Mouse (Mus musculus): ENCODE results near the gene Sord.

The Sord gene

DNA sequence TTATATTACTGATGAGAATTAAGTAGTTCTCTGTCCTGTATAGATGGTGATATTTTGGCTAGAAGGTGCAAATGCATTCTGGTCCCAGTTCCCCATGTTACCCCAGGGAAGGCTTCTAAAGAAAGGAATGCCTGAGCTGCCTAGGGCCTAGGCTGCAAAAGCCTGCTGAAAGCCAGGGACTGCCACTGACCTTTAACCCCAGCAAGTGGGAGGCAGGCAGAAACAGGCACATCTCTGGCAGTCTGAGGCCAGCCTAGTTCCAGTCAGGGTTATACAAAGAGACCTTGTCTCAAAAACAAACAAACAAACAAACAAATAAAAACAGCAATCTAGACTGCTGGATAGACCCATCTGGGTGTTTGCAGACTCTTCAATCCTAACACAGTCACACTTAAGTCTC is 6.2 kb downstream of the Sord start:
- DNase-seq: no peak

DNA sequence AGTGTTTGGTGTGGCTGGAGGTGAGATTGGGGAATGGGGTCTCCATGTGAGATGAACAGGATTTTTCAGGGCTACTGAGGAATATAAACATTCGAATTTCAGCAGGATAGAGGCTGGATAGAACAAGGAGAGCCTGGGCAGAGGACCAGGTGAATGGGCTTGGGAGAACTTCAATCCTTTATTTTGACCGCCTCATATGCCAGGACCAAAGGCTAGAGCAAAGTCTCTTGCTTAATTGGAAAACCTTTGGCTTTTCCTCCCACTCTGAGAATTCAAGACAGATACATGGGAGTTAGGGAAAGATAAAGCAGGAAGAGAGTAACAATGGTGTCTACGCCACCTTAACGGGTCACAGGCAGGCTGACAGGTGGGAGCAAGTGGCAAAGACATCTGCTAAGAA is 6.7 kb downstream of the Sord start:
- DNase-seq: no peak

DNA sequence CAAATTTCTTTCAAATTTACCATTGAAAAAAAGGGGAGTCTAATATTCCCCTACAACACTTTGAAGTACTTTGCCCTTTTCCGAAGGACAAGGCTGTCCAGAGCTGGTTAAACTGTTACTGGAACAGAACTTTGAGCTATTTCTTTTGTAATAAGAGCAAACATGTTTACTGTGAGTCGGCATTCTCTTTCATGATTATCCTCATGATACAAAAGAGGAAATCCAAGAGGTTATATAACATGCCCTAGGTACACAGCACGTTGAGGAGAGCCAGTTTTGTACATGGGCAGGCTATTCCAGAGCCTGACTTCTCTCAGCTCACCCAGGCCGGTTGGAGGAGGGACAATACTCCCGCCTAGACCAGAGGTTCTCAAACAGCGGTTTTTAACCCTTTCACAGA is 7.4 kb downstream of the Sord start:
- DNase-seq: peak; percentile 20

DNA sequence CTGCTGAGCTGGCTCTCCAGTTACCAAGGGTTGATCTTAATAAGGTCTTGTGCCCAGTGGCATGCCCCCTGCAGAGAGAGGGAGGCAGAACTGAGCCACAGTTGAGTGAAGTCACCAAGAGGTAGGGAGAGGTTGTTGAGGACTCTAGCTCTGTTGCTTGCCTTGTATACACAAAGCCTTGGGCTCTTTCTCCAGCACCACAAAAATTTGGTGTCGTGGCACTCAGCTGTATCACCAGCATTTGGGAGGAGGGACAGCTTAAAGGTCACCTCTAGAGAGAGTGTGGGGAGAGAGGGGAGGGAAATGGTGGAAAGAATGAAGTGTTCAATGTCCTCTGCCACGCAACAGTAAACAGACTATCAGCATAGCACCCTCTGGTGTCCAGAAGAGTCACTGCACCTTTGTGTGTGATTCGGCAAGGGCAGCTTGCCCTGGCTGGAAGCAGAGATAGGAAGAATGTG is 9.2 kb downstream of the Sord start:
- peak; percentile 70 for DNase-seq

DNA sequence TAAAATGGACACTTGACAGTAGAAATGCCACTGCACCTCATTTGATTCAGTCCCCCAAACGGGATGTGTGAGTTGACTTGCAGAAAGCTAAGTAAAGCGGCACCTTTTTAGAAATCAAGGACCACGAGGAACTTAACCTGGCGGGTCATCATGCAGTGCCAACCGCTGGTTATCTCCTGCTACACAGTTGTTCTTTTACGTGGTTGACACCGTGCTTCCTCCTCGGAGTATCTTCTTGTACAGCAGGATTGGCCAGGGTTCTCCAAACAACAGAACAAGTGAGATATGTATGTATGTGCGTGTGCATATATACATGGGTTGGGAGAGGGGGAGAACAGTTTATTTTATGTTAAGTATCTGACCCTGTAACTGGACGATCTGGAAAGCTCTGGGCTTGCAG is 13.2 kb downstream of the Sord start:
- no peak for DNase-seq

DNA sequence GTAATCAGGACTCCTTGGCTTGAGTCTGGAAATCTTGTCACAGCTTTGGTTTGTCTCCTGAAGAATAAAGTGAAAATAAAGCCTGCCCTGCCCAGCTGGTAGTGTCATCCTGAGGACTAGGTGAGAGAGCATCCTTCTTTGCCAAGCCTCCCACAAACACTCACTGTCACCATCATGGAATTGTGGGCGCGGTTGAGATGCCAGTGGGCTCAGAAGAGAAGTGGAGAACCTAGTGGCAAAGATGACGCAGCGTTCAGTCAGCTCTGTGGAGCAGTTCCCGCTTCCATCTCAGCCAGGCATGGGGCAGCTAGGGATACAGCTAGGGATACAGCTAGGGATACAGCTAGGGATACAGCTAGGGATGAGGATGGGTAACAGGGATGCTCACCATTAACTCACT is 21.4 kb downstream of the Sord start:
- DNase-seq: no peak

DNA sequence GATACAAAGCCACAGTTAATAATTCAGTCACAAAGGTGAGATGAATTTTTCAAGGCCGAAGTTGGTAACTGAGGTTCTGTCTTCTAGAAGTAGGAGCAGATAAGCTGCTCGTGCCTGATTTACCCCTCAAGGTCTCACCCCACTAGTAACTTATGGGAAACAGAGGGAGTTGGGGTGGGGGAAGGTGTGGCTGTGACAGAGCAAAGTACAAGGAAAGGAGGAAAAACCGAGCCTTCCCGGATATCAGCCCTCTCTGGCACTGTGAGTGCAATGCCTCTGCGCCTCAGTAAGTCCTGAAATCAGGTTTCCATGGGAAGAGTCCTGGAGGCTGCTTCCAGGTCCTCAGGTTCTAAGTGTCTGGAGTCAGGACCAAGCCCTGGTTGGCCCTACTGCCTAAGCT is 26.2 kb downstream of the Sord start:
- DNase-seq: no peak

DNA sequence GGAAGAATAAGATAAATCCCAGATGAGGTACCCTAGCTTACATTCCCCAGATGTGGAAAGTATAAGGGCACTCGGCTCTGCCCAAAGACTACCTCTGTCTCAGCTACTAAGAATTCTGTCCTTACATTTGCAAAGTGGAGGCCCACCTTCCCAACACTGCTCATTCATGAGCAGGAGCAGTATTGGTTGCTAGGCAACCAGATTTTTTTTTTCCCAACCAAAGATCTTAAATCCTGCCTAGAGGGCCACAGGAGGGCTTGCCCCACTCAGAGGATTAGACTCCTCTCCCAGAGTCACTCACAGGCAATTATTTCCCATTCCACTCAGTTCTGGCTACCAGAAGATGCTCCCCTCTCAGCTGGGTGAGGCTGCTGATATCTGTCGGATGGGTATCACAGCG is 30.1 kb downstream of the Sord start:
- DNase-seq: no peak

DNA sequence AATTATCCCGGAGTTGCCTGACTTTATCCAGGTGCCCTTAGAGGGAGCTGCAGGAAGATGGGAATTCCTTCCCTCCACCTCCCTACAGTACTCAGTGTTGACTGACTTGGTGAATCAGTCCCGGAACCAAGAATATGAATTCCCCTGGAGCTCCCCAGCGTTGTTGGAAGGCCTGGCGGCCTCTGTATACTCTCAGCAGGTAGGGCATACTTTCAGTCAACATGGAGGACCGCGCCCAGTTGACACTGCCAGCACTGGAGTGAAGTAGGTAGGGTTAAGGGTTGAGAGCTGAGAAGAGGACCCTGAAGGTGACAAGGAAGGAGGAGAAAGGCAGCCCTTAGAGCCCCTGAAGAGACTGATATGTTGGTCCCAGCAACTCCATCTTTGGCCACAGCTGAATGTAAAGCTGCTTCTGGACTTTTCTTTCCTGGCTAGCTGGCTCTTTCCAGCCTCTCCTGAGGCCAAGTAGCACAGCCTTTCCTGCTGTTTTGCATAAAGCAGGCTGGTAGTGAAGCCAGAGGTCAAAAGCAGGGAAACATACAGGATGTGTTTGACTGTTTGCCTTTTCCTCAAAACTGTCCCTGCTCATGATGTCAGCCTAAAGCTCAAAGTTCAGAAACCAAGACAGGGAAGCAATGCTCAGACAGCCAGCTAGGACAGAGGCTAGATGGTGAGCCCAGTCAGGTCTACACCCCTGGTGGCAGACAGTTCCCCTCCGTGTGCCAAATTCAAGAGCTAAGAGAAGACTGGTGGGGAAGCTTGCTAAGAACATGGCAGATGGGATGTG is 32.1 kb downstream of the Sord start:
- DNase-seq: no peak

DNA sequence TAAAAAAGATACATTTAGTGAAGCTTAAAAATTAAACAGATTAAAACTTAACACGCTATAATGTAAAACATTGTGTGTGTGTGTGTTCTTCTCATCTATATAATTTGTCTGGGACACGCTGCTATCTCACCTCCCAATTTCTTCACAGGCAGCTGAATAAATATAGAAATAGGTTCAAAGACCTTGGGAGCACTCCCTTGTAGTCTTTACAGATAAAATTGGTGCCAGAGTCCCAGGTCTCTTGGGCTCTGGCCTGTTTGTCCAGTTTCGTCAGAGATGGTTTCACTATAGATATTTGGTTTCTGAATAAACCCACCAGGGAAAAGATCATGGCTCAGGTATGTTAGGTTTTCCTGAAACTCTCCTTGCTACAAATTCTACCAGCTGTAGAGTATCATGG is 44.2 kb downstream of the Sord start:
- DNase-seq: no peak

DNA sequence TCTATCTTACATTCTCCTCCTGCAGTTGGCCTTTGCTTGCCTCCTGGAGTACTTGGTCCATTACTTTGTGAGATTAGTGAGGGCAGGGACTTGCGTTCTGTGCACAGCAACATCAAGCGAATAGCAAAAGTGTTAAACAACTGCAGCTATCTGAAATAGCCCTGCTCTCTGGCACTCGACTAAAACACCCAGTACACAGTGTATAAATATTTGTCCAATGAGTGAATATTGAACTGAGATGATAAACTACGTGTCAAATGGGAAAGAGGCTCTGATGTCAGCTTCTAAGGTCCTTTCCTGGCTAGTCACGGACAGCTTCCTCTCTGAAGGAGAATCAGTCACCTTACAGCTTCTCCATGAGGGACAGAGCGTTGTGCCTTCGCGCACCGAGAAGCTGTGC is 49.5 kb downstream of the Sord start:
- no peak for DNase-seq

DNA sequence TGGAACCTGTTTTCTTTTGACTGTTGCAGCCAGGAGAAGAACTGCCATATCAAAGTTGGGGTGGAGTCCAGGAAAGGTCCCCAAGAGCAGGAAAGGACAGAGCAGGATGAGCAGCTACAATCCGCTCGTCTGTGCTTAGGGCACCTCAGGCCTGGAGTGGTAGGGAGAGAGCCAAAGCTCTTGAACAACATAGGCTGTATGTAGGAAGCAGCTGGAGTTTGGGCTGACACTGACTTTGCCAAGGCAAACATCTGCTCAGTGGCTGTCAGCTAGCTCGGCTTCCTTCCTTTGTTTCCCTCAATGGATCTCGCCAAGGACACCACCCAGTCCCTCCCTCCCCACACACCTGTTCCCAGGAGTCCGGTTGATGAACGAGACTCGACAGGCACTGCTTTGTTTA is 51.6 kb downstream of the Sord start:
- DNase-seq: no peak

DNA sequence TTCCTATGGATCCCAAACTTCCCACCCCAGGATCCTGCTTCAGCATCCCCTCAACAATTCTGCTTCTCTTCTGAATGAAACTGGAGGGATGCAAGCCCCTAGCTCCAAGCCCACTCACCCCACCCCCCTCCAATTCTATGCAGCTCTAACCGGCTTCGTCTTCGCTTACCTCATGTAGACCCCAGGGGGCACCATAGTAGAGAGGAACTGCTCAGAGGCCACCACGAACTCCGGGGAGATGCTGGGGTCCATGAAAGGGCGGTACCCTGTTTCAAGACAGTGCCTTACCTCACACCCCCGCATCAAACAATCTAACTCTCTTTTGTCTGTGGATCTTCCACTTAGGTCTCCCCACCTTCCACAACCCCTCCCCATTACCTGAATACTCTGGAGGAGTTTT is 60.4 kb downstream of the Sord start:
- DNase-seq: no peak

DNA sequence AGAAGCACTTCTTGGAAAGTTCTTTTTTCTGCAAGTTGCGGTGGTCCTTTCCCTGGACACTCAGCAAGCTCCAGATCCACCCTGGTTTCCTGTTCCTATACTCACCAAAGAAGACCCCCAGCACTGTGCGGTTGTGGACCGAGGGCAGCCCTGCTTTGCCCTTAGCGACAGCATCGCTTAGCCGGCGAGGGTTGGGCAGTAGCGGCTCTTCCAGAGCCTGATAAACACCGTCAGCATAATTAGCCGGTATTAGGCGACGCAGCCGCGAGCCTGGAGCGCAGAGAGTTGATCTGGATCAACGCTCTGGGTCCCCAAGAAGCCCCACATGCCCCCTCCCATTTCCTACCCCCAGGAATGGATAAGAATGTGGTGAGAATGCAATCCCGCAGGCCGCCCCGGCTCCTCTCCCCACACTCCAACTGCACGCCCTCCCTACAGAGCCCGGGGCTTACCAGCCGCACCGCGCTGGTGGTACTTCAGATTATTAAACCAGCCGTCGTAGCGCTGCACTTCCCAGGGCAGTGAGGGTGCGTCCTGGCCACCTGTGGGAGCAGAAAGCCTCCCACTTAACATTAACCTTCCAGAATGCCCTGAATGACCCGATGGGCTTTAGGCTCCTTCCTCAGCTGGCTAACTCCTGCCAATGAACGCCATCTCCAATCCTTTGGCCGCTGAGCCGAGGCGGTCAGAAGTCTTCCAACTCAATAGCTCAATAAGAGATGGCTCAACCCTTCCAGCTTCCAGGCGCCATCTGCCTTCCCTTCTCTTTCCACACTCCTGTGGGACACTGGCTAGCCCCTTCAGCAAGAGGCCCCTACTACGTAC is 62.9 kb downstream of the Sord start:
- DNase-seq: no peak

DNA sequence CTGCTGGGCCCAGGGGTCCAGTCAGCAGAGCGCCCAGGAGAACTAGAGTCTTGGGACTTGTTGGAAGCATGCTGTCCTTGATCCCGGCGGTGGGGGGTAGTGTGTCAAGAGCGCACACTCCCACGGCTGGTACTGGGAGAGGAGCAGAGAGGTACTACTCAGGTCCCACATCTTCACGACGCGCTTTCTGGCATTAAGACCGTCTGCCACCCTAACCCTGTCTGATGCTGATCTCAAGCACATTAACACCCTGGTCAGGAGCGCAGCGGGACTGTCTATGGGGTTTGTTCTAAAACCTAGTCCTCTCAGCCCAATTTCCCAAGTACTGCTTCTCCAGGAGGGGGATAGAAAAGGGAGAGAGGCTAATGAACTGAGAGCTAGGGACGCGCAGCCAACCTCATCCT is 63.5 kb downstream of the Sord start, which contains the start of gene Duox2:
Duox2 (minus strand) TSS at position 354 of the 404 bp plus-strand sequence.
- DNase-seq: no peak

DNA sequence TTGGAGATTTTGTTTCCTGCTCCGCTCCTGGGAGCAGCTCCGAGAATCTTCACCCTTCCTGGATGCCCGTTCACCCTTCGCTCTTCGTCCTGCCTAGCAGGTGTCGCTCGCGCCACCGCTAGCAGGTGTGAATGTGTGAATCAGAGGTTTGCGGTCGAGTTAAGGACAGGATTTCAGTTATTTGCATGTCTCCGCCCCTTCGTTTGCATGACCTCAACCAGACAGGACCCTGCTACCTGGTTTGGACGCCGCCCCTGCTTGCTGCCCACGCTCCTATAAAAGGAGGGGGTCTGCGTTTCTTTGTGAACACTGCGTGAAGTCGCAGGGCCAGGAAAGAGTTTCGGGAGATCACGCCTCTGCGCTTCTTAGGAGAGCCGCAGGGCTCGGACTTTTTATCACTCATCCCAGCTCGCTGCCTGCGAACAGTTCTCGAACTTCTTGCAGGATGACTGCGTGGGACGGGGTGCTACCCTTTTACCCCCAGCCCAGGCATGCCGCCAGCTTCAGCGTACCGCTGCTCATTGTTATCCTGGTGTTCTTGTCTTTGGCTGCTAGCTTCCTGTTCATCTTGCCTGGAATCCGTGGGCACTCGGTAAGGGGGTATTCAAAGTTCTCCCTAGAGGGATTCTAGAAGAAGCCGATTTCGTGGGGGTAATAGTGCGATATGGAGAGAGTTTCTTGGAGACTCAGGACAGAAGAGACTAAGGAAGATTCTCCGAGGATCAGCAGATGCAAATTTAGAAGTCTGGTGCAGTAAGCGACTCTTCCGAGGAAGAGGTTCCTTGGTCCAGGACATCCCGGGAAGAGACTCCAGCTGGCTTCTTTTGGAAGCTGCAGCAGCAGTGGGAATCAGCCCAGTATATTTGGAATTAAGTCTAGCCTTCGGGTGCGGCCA is 64.3 kb downstream of the Sord start, which contains the start of gene Duoxa2:
Duoxa2 (plus strand) TSS at position 305 of the 895 bp plus-strand sequence.
- no peak for DNase-seq

DNA sequence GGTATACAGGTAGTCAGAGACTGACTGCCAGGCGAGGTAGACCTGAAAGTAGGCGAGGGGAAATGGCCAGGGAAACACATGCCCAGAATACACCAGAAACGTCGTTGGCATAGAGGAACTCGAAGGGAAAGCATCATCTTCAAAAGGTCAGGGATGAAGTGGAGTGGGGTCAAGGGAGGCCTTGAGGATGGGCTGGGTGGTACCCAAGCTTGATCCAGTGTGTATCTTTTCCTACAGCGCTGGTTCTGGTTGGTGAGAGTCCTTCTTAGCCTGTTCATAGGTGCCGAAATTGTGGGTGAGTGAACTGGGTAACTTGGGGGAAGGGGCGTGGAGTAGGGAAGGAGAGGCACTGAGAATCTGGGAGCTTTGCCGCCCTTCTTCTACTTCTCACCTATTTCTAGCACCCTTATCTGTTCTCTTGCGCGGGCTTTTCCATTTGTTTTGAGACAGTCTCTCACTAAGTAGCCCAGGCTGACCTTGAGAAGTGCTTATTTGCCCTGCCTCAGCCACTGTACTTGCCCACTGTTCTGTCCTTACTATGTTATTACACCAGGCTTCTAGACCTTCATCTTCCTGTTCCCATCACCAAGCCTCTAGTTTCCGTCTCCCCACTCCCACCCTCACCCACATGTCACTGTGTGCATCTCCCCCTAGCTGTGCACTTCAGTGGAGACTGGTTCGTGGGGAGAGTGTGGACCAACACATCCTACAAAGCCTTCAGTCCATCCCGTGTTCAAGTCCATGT is 65.5 kb downstream of the Sord start:
- DNase-seq: no peak

DNA sequence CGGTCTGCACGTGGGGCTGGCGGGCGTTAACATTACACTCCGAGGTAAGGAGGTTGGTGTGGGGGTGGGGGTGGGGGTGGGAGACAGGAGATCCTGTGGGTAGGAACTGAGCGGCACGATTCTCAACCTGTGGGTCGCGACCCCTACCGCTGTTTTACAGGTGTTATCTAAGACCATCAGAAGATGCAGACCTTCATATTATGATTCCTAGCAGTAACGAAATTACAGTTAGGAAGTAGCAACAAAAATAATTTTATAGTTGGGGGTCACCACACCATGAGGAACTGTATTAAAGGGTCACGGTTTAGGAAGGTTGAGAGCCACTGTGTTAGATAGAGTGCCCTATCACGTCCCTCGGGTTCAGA is 66.1 kb downstream of the Sord start:
- DNase-seq: no peak

DNA sequence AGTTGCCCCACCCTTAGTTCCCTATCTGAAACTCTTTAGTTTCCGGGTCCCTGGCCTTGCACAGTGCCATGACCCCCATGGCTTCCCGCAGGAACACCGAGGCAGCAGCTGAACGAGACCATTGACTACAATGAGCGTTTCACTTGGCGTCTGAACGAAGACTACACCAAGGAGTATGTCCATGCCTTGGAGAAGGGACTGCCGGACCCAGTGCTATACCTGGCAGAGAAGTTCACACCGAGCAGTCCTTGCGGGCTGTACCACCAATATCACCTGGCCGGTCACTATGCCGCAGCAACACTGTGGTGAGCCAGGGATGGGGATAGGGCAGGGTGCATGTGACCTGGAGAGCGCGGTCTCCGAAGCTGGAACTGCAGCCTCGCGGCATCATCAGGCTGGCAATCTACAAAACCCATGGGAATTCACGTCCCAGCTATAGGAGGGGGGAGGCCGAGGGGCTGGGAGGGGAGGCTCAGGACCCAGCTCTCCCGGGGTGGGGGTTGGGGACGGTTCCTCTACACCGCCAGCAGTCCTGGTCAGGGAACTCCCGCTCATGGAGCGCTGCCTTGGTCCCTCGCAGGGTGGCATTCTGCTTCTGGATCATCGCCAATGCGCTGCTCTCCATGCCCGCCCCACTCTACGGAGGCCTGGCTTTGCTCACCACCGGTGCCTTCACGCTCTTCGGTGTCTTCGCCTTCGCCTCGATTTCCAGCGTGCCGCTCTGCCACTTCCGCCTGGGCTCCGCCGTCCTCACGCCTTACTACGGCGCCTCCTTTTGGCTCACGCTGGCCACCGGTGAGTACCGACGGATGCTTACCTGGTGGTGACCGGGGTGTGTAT is 66.8 kb downstream of the Sord start:
- DNase-seq: no peak

DNA sequence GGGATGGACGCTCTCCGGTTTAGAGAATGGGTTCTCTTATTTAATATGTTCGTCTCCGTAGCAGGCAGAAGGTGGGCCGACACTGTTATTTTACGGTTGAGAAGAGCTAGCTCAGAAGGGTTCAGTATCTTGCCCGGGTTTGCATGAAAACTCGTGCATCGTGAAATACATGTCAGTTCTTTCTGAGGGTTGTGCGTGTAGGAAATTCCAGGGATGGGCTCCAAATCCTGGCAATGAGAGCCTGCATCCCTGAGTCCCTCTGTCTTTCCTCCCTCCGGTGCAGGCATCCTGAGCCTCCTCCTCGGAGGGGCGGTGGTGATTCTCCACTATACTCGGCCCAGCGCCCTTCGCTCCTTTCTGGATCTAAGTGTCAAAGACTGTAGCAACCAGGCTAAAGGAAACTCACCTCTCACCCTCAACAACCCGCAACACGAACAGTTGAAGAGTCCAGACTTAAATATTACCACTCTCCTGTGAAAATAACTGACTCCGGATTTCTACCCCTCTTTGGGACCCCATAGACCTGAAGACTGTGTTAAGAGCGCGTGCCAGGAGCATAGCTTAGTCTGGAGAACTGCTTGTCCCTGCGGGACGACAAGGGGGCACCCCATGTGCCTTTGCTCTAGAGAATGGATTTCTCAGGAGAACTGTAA is 67.5 kb downstream of the Sord start:
- DNase-seq: no peak

Measured in liver (tissue).